In genomic region chr17:27503869-27504268, GRCm38 (mm10) we compare ENCODE assay signal across 26 mouse cellular contexts. TPM values are rescaled to one million over a fixed set of nuclear protein-coding genes. Genes with fewer than 3 reads are reported as not detected.
DNase-seq lines count a peak whose midpoint lies in the region; ATAC-seq lines count a peak whose summit lies in the region.
"Had no signal": no experiment of that assay in that cellular context is flagged by ENCODE, and none has a peak within 500 bp of the region (broad histone marks: within the 10 kb centered on the region; RNA-seq: fewer than 3 reads in every experiment).

No protein-coding gene starts in this region.

- peaks cover 15% of the 10 kb centered on the region for H3K27me3 ChIP-seq in kidney, embryonic 16.5 days (ENCODE audit: insufficient read depth, low read length)
- peaks cover 89% of the 10 kb centered on the region for H3K27me3 ChIP-seq in embryonic facial prominence, embryonic 10.5 days (replicated peaks; ENCODE audit: low read depth, poor library complexity, severe bottlenecking)
- no peaks in the 10 kb centered on the region for H3K27me3 ChIP-seq in midbrain, embryonic 14.5 days (ENCODE audit: control insufficient read depth, insufficient read depth, low read length)

- no peak overlapping the region for H3K27ac ChIP-seq in kidney, embryonic 16.5 days (ENCODE audit: low read length)
- H3K27ac ChIP-seq in embryonic facial prominence, embryonic 10.5 days (replicated peaks): peak overlapping the region; percentile 52; the same call in 1 of the 2 replicates
- H3K27ac ChIP-seq in midbrain, embryonic 14.5 days (replicated peaks; ENCODE audit: low read depth, low read length): 0 out of 2 replicates have a peak overlapping the region, but pooled peaks have one; percentile 41
- H3K27ac ChIP-seq: embryonic facial prominence, embryonic 15.5 days; hindbrain, embryonic 15.5 days; intestine, embryonic 15.5 days; layer of hippocampus, adult 2 months had no signal

- peaks cover 46% of the 10 kb centered on the region for H3K4me1 ChIP-seq in kidney, embryonic 16.5 days (ENCODE audit: insufficient read depth, low read length)
- peaks cover 85% of the 10 kb centered on the region for H3K4me1 ChIP-seq in embryonic facial prominence, embryonic 10.5 days
- H3K4me1 ChIP-seq in midbrain, embryonic 14.5 days (ENCODE audit: control insufficient read depth, insufficient read depth, low read length): peaks cover 64% of the 10 kb centered on the region

- H3K4me3 ChIP-seq in kidney, embryonic 16.5 days (ENCODE audit: low read length): no peak overlapping the region
- no peak overlapping the region for H3K4me3 ChIP-seq in embryonic facial prominence, embryonic 10.5 days
- H3K4me3 ChIP-seq in midbrain, embryonic 14.5 days (replicated peaks; ENCODE audit: low read depth, low read length): no peak overlapping the region
- H3K4me3 ChIP-seq: embryonic facial prominence, embryonic 15.5 days; heart, embryonic 12.5 days; hindbrain, embryonic 15.5 days; intestine, embryonic 15.5 days; layer of hippocampus, adult 2 months had no signal

- 41% methylated on average over 7 of the region's 7 CpGs for WGBS in kidney, embryonic 16.5 days
- 75% methylated on average over 7 of the region's 7 CpGs for WGBS in embryonic facial prominence, embryonic 10.5 days
- WGBS in midbrain, embryonic 14.5 days: 70% methylated on average over 7 of the region's 7 CpGs

- no peak for ATAC-seq in kidney, embryonic 16.5 days (ENCODE audit: low FRiP score, low TSS enrichment)
- ATAC-seq in midbrain, embryonic 14.5 days (ENCODE audit: low FRiP score, low TSS enrichment): no peak
- no peak for ATAC-seq in activated CD4-positive, CD25-positive, alpha-beta regulatory T cell, adult 4 months
- ATAC-seq: intestine, embryonic 15.5 days; Patski had no signal

- no peaks in the 10 kb centered on the region for H3K9me3 ChIP-seq in kidney, embryonic 16.5 days (ENCODE audit: low read length)
- H3K9me3 ChIP-seq in embryonic facial prominence, embryonic 10.5 days: no peaks in the 10 kb centered on the region
- H3K9me3 ChIP-seq in midbrain, embryonic 14.5 days (ENCODE audit: control insufficient read depth, low read length): no peaks in the 10 kb centered on the region
- H3K9me3 ChIP-seq: embryonic facial prominence, embryonic 15.5 days; heart, embryonic 12.5 days; hindbrain, embryonic 15.5 days; intestine, embryonic 15.5 days had no signal

- no peaks in the 10 kb centered on the region for H3K36me3 ChIP-seq in kidney, embryonic 16.5 days (ENCODE audit: insufficient read depth, low read length)
- no peaks in the 10 kb centered on the region for H3K36me3 ChIP-seq in embryonic facial prominence, embryonic 10.5 days (replicated peaks)
- no peaks in the 10 kb centered on the region for H3K36me3 ChIP-seq in midbrain, embryonic 14.5 days (ENCODE audit: control insufficient read depth, insufficient read depth, low read length)
- H3K36me3 ChIP-seq: embryonic facial prominence, embryonic 15.5 days; G1E; heart, embryonic 12.5 days; hindbrain, embryonic 15.5 days; intestine, embryonic 15.5 days had no signal

- peak; percentile 51 to 59 for DNase-seq in cerebellum, postnatal 25 days
- DNase-seq in cerebellum, adult 9-10 months: no peak
- DNase-seq in kidney, postnatal 4 days: no peak
- no peak for DNase-seq in embryonic facial prominence, embryonic 10.5 days (ENCODE audit: low spot score)
- no peak for DNase-seq in midbrain, embryonic 14.5 days
- DNase-seq: adrenal gland, adult 2 months; B cell, adult 2 months; gastrocnemius, postnatal 25 days; heart, adult 18-20 months; heart, postnatal 10 days; kidney, adult 8-10 months; kidney, postnatal 14 days; lung, postnatal 4 days; right cerebral cortex, postnatal 14 days; thymus, postnatal 14 days had no signal

- H3K9ac ChIP-seq in kidney, embryonic 16.5 days (replicated peaks; ENCODE audit: low read length): 0 out of 2 replicates have a peak overlapping the region, but pooled peaks have one; percentile 23
- H3K9ac ChIP-seq in midbrain, embryonic 14.5 days (replicated peaks; ENCODE audit: low read length): no peak overlapping the region
- H3K9ac ChIP-seq: embryonic facial prominence, embryonic 15.5 days; heart, embryonic 12.5 days; hindbrain, embryonic 15.5 days; intestine, embryonic 15.5 days had no signal

- no peak overlapping the region for H3K4me2 ChIP-seq in kidney, embryonic 16.5 days (replicated peaks; ENCODE audit: low read depth, low read length)
- H3K4me2 ChIP-seq in midbrain, embryonic 14.5 days (ENCODE audit: low read length): no peak overlapping the region
- H3K4me2 ChIP-seq: embryonic facial prominence, embryonic 15.5 days; heart, embryonic 12.5 days; hindbrain, embryonic 15.5 days; intestine, embryonic 15.5 days had no signal

RNA-seq across cellular contexts. Expression of gene Grm4, which starts 17.3 kb away (rescaled TPM):
- polyA plus RNA-seq in kidney, embryonic 16.5 days (2015; fragmentation: Nextera tagmentation; extraction: Ambion mirVana): 0.91 and 1.2 TPM in 2 replicates
- 0.96 and 1.3 TPM in 2 replicates for polyA plus RNA-seq in embryonic facial prominence, embryonic 10.5 days (2016; fragmentation: Nextera tagmentation; extraction: Ambion mirVana)
- polyA plus RNA-seq in midbrain, embryonic 14.5 days (2014; fragmentation: Nextera tagmentation; extraction: Ambion mirVana): 9.8 and 10.1 TPM in 2 replicates
- polyA plus RNA-seq in activated CD4-positive, CD25-positive, alpha-beta regulatory T cell, adult 4 months (2017; shearing (Covaris generic)): under 1 TPM in 1 of 2 experiments, not detected in 1; 0.18 TPM
- polyA plus RNA-seq: G1E; liver, adult 2 months; liver, embryonic 16.5 days had no signal

RNA-seq across cellular contexts. Expression of gene Hmga1, which starts 52.4 kb away (rescaled TPM):
- polyA plus RNA-seq in kidney, embryonic 16.5 days (2015; fragmentation: Nextera tagmentation; extraction: Ambion mirVana): 257 and 279 TPM in 2 replicates
- polyA plus RNA-seq in embryonic facial prominence, embryonic 10.5 days (2016; fragmentation: Nextera tagmentation; extraction: Ambion mirVana): 819 and 896 TPM in 2 replicates
- 134 and 143 TPM in 2 replicates for polyA plus RNA-seq in midbrain, embryonic 14.5 days (2014; fragmentation: Nextera tagmentation; extraction: Ambion mirVana)
- 10 to 100 TPM; 48.0 to 73.5 TPM for polyA plus RNA-seq in activated CD4-positive, CD25-positive, alpha-beta regulatory T cell, adult 4 months (2017; shearing (Covaris generic))

Comparison
In these comparisons a context has a peak if more than half of its experiments do, and no peak if none do; other contexts are left out.
1. DNase-seq: peak in cerebellum, postnatal 25 days (2 of 2); none in cerebellum, adult 9-10 months (single experiment), kidney, postnatal 4 days (0 of 2), embryonic facial prominence, embryonic 10.5 days (single experiment) and midbrain, embryonic 14.5 days (single experiment).